Mouse (Mus musculus) embryonic facial prominence, embryonic 14.5 days (tissue): ENCODE results near the gene Cdx2. TPM values are rescaled to one million over a fixed set of nuclear protein-coding genes. Genes with fewer than 3 reads are reported as not detected.

Experiments used
- ATAC-seq: fragments of 200-750 bp; cut with Nextera tagmentation; 2 replicates; pipeline ENCODE4 v1.8.0; 2017; ENCODE audit warnings: low read depth, moderate number of reproducible peaks, moderate TSS enrichment
- DNase-seq: peaks from one replicate; pipeline ENCODE4 v3.0.0-alpha.2; 2015; ENCODE audit warnings: low spot score
- H3K27ac ChIP-seq: fragments of 300-500 bp; sonication (generic); replicated peaks from 2 replicates; pipeline ENCODE4 v1.5.1; 2014; ENCODE audit warnings: low read depth, mild to moderate bottlenecking, low read length, moderate library complexity
- H3K27me3 ChIP-seq: fragments of 300-500 bp; sonication (generic); replicated peaks from 2 replicates; pipeline ENCODE4 v1.6.1; 2014; ENCODE audit warnings: low read length; ENCODE audit not compliant: control insufficient read depth, insufficient read depth
- H3K36me3 ChIP-seq: fragments of 300-500 bp; sonication (generic); 2 replicates; pipeline ENCODE4 v1.6.1; 2014; ENCODE audit warnings: low read length, mixed read lengths; ENCODE audit not compliant: control insufficient read depth, insufficient read depth
- H3K4me1 ChIP-seq: fragments of 300-500 bp; sonication (generic); 2 replicates; pipeline ENCODE4 v1.6.1; 2014; ENCODE audit warnings: antibody characterized with exemption, low read length; ENCODE audit not compliant: control insufficient read depth, insufficient read depth
- H3K4me2 ChIP-seq: fragments of 300-500 bp; sonication (generic); 2 replicates; pipeline ENCODE4 v1.6.1; 2014; ENCODE audit warnings: low read depth, mild to moderate bottlenecking, low read length, moderate library complexity, mixed read lengths
- H3K4me3 ChIP-seq: fragments of 300-500 bp; sonication (generic); 2 replicates; pipeline ENCODE4 v1.5.1; 2014; ENCODE audit warnings: low read depth, mild to moderate bottlenecking, low read length
- H3K9ac ChIP-seq: fragments of 300-500 bp; sonication (generic); 2 replicates; pipeline ENCODE4 v1.6.1; 2014; ENCODE audit warnings: low read depth, mild to moderate bottlenecking, low read length, moderate library complexity, mixed read lengths
- H3K9me3 ChIP-seq: fragments of 300-500 bp; sonication (generic); 2 replicates; pipeline ENCODE4 v1.6.1; 2016; ENCODE audit warnings: low read length; ENCODE audit not compliant: control insufficient read depth
- WGBS: fragments of 180-500 bp; shearing (Covaris S2); extraction: QIAGEN DNeasy Blood & Tissue Kit; methylation state at CpG from one replicate; pipeline ENCODE4 v1.1.7; 2014; 5-methylcytosine and 5-hydroxymethylcytosine counted together
- polyA plus RNA-seq: library from polyadenylated mRNA; unstranded; fragments of >200 nt; fragmentation: Nextera tagmentation; extraction: Ambion mirVana; gene quantifications from 2 replicates; pipeline ENCODE4 v1.2.1, GENCODE M21; 2014

The Cdx2 gene
- polyA plus RNA-seq, 1 experiment from 2014 or later = not detected

DNA sequence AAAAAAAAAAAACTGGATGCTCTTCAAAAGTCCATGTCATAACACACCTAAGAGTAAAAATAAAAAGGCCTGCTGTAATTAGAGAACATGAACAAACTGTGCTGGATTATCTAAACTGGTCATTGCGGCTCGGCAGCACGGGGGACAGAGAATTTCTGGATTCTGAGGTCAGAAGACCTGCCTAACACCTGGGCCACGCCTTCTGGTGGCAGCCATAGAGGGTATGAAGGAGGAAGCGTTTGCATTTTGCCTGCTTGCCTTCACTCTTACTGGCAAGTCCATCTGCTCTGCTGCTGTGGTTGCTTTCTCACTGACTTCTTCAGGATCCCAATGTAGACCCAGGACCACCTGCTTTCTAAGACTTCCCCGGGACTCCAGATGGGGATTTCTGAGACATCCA, 35.8 kb upstream of the Cdx2 start:
- DNase-seq = no peak
- H3K4me2 ChIP-seq = no peak overlapping the region
- no peaks in the 10 kb centered on the region for H3K9me3 ChIP-seq
- no peak overlapping the region for H3K9ac ChIP-seq
- no peaks in the 10 kb centered on the region for H3K4me1 ChIP-seq
- H3K27ac ChIP-seq = no peak overlapping the region
- no peak overlapping the region for H3K4me3 ChIP-seq
- ATAC-seq = no peak
- H3K36me3 ChIP-seq = no peaks in the 10 kb centered on the region
- H3K27me3 ChIP-seq = no peaks in the 10 kb centered on the region
- WGBS = 88% methylated on average over 6 of the region's 6 CpGs

DNA sequence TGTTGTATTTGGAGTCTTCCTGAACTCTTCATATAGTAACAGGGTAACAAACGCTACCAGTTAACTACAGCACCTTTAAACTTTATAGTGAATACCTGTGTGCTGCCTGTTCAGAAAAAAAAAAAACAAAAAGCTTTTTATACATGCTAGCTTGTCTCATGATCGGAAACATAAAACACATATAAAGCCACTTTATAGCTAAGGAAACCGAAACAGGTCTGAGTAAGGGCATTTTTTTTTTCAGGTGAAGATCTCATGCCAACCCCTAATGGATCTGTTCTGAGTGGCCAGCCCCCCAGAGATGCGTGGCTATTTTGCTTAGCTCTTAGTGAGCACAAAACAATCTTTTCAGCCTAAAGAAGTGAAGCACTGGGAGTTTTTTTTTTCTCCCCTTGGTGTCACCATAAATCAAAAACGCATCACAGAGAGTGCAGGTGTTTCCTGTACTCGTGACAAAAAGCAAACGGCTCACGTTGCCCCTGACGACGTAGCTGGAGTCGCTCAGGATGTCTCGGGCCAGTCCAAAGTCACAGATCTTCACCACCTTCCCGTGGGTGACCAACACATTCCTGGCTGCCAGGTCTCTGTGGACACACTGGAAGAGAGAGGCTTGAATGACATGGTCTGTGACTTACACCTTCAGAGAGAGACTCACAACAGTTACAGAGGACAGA, 33.8 kb upstream of the Cdx2 start:
- H3K9ac ChIP-seq = no peak overlapping the region
- DNase-seq (no peak), ATAC-seq (no peak)
- 60% methylated on average over 13 of the region's 13 CpGs for WGBS
- H3K4me3 ChIP-seq = no peak overlapping the region
- no peak overlapping the region for H3K4me2 ChIP-seq
- no peaks in the 10 kb centered on the region for H3K4me1 ChIP-seq
- no peaks in the 10 kb centered on the region for H3K9me3 ChIP-seq
- H3K27me3 ChIP-seq = no peaks in the 10 kb centered on the region
- no peak overlapping the region for H3K27ac ChIP-seq
- no peaks in the 10 kb centered on the region for H3K36me3 ChIP-seq

DNA sequence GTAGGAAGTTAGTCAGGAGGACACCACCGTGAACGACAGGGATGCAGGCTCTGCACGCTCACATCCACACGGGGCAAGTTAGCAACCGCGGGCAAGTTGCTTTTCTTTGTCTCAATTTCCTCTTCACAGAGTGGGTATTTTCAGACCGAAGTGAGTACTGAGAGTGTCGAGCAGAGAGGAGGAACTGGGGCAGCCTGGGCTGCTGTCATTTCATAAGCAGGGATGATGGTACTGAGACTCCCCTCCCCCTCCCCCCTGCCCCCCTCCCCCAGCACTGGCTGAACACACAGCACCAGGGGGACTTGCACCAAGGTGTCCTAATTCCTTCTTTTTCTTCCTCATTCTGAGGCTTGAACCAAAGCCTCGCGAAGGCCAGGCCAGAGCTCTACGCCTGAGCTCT, 32.5 kb upstream of the Cdx2 start:
- DNase-seq (no peak), ATAC-seq (no peak)
- Histone ChIP-seq H3K9ac (no peak overlapping the region), H3K36me3 (no peaks in the 10 kb centered on the region), H3K4me2 (no peak overlapping the region), H3K27me3 (no peaks in the 10 kb centered on the region), H3K9me3 (no peaks in the 10 kb centered on the region), H3K4me1 (no peaks in the 10 kb centered on the region), H3K27ac (no peak overlapping the region), H3K4me3 (no peak overlapping the region)
- WGBS = 86% methylated on average over 11 of the region's 11 CpGs

DNA sequence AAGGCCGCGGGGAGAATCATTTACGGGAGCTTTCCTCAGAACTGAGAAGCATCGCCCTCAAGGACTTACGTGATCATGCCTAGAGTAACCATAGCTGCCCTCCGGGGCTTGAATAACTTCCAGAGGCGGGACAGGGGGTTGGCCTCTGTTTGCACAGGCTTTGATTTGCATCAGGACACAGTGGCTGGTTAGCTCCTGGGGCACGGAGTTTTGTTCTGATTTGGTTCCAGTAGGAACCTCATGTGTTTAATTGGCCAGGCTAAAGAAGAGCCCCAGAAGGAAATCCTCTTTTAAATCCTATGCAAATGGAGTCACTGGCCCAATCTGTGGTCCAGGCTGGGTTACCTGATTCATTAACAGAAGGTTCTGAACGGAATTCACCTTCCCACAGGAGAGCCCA, 31.9 kb upstream of the Cdx2 start:
- Histone ChIP-seq H3K9ac (no peak overlapping the region), H3K27me3 (no peaks in the 10 kb centered on the region), H3K9me3 (no peaks in the 10 kb centered on the region), H3K36me3 (no peaks in the 10 kb centered on the region), H3K4me2 (no peak overlapping the region), H3K4me3 (no peak overlapping the region), H3K27ac (no peak overlapping the region), H3K4me1 (no peaks in the 10 kb centered on the region)
- WGBS = 57% methylated on average over 9 of the region's 9 CpGs
- DNase-seq (no peak), ATAC-seq (no peak)

DNA sequence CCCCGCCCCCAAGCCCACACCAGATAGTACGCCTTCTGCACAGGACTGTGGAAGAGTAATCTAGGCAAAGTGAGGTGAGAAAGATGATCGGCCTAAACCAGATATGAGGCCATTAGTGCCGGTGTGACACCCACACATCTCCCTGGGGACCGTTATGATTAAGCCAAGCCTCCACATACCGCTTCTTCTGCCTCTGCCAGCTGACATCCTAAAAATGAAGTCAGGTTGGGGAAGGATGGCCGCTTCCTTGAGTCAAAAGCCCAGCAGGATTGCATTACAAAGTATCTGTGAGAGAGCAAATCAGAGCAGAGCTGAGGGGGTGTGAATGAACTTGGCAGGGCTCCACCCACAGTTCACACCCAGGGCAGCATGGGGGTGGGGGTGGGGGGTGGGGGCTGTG, 25.6 kb upstream of the Cdx2 start:
- 46% methylated on average over 7 of the region's 7 CpGs for WGBS

DNA sequence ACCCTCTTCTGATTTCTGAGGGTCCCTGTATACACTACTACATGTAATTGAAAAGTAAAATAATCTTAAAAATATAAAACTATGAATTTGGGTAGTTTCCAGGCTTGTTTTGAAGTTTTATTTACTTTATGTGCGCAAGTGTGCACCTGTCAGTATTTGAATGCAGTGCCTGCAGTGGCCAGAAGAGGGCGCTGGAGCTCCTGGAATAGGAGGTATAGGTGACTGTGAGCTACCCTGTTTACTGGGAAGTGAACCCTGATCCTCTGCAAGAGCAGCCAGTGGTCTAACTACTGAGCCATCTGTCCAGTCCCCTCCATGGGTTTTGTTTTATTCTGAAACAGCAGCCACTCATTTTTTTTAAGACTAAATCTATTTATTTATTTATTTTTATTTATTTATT, 24.5 kb upstream of the Cdx2 start:
- DNase-seq (peak; percentile 27), ATAC-seq (no peak)
- no peaks in the 10 kb centered on the region for H3K4me1 ChIP-seq
- no peak overlapping the region for H3K4me3 ChIP-seq
- 0 out of 2 replicates have a peak, but pooled peaks cover 6% of the 10 kb centered on the region for H3K9me3 ChIP-seq
- no peak overlapping the region for H3K27ac ChIP-seq
- H3K27me3 ChIP-seq = no peaks in the 10 kb centered on the region; the same call in 1 of the 2 replicates
- no peak overlapping the region for H3K4me2 ChIP-seq
- H3K9ac ChIP-seq = no peak overlapping the region
- H3K36me3 ChIP-seq = no peaks in the 10 kb centered on the region
- 47% methylated on average over 2 of the region's 2 CpGs for WGBS

More for the DNA sequence above, 25.6 kb upstream of the Cdx2 start:
- no peak for DNase-seq
- ATAC-seq = no peak
- H3K4me3 ChIP-seq = no peak overlapping the region
- H3K4me2 ChIP-seq = no peak overlapping the region
- no peak overlapping the region for H3K27ac ChIP-seq
- 0 out of 2 replicates have a peak, but pooled peaks cover under 1% of the 10 kb centered on the region for H3K9me3 ChIP-seq
- no peaks in the 10 kb centered on the region for H3K4me1 ChIP-seq
- no peaks in the 10 kb centered on the region; the same call in 1 of the 2 replicates for H3K27me3 ChIP-seq
- H3K36me3 ChIP-seq = no peaks in the 10 kb centered on the region
- H3K9ac ChIP-seq = no peak overlapping the region

DNA sequence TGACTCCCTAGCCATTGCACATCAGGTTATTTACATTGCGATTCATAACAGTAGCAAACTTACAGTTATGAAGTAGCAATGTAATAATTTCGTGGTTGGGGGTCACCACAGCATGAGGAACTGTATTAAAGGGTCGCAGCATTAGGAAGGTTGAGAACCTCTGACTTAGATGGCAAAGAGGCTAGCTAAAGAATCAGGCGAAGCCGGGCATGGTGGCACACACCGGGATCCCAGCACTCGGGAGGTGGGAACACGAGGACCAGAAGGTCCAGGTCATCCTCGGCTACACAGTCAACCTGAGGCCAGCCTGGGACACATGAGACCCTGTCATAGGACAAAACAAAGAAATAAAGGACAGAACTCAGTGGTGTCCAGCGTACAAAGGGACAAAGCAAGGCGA, 22.9 kb upstream of the Cdx2 start:
- no peaks in the 10 kb centered on the region for H3K36me3 ChIP-seq
- no peaks in the 10 kb centered on the region; the same call in 1 of the 2 replicates for H3K27me3 ChIP-seq
- H3K4me3 ChIP-seq = no peak overlapping the region
- no peak overlapping the region for H3K27ac ChIP-seq
- ATAC-seq (no peak), DNase-seq (no peak)
- no peak overlapping the region for H3K9ac ChIP-seq
- 83% methylated on average over 11 of the region's 11 CpGs for WGBS
- no peak overlapping the region for H3K4me2 ChIP-seq
- H3K9me3 ChIP-seq = 0 out of 2 replicates have a peak, but pooled peaks cover 6% of the 10 kb centered on the region
- H3K4me1 ChIP-seq = no peaks in the 10 kb centered on the region

DNA sequence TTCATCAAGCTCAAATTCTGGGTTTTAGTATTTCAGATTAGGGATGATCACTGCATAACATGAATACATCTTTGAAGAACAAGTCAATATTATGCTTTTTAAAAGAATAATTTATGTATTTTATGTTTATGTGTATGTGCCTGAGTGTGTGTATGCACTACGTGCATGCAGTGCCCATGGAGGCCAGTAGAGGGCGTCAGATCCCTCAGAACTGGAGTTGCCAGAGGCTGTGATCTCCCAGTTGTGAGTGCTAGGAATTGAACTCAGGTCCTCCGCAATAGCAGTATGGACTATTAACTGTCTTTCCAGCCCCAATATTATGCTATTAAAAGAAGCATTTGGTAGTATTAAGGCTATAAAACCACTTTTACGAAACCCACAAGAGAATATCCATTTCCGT, 20.6 kb upstream of the Cdx2 start:
- Histone ChIP-seq H3K9me3 (0 out of 2 replicates have a peak, but pooled peaks cover 6% of the 10 kb centered on the region), H3K4me1 (no peaks in the 10 kb centered on the region), H3K4me2 (no peak overlapping the region), H3K36me3 (no peaks in the 10 kb centered on the region), H3K4me3 (no peak overlapping the region), H3K27ac (no peak overlapping the region), H3K9ac (no peak overlapping the region), H3K27me3 (peaks cover 2% of the 10 kb centered on the region; the same call in 1 of the 2 replicates)
- DNase-seq (no peak), ATAC-seq (no peak)
- 82% methylated on average over 5 of the region's 5 CpGs for WGBS

DNA sequence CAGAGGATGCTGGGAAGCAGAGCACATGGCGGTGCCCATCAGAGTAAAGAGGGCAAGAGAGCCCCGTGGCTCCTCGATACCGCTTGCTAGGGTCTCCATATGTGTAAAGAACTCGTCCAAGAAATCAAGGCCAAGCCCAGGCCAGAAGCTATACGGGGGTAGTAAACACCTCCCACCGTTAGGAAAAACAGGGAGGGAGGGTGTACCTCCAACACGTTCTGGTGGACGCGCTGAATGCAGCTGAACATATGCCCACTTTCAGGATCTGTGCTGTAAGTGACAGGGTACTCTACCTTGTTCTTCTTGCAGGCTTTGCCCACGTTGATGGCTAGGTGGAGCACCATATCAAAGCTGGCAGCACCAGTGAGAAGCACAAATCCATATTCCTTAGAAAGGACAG, 18.9 kb upstream of the Cdx2 start:
- Histone ChIP-seq H3K9me3 (0 out of 2 replicates have a peak, but pooled peaks cover 6% of the 10 kb centered on the region), H3K4me3 (no peak overlapping the region), H3K27ac (no peak overlapping the region), H3K4me2 (no peak overlapping the region), H3K36me3 (no peaks in the 10 kb centered on the region), H3K9ac (no peak overlapping the region), H3K27me3 (peaks cover 16% of the 10 kb centered on the region), H3K4me1 (no peaks in the 10 kb centered on the region)
- DNase-seq = no peak
- ATAC-seq = no peak
- WGBS = 76% methylated on average over 10 of the region's 11 CpGs
